Mouse (Mus musculus): ENCODE results near the gene Slc5a4b.
A peak's percentile ranks its signal among the peaks of the same experiment; 100 is the strongest.

Gene Slc5a4b

GRCm38 (mm10) chr10:76045343-76045742, 65.4 kb downstream of the Slc5a4b start:
- DNase-seq (ENCODE audit: extremely low read depth, low read depth), result no peak

- no peak for DNase-seq (ENCODE audit: extremely low read depth, low read depth)
Observed at GRCm38 (mm10) chr10:76036962-76037361, 73.8 kb downstream of the Slc5a4b start.

GRCm38 (mm10) chr10:76035277-76035676, 75.5 kb downstream of the Slc5a4b start:
- DNase-seq (ENCODE audit: extremely low read depth, low read depth), result no peak

DNA sequence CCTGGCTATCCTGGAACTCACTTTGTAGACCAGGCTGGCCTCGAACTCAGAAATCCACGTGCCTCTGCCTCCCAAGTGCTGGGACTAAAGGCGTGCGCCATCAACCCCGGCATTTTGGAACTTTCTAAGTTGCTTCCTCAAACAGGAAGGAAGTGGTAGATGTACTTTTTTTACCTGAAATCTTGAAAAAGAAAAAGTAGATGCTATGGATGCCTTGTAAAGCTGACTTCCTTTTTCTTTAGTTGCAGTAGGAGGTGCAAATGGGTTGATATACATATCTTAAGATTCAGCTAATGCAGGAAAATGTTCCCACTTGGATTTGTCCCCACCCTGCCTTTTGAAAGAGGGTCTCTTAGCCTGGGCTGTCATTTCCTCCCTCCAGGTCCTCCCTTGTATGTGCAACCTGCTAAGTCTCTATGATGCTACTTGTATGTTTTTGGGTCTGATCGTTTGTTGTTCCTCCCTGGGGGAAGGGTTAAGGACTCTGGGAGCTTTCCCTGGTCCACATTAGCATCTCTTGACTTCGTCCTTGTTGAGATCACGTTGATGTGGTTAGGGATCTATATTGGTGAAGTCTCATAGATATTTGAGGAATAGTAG, 76.7 kb downstream of the Slc5a4b start:
- DNase-seq (ENCODE audit: extremely low read depth, low read depth), result peak; percentile 9

GRCm38 (mm10) chr10:76033119-76033455, 77.7 kb downstream of the Slc5a4b start:
- DNase-seq (ENCODE audit: extremely low read depth, low read depth), result no peak

DNA sequence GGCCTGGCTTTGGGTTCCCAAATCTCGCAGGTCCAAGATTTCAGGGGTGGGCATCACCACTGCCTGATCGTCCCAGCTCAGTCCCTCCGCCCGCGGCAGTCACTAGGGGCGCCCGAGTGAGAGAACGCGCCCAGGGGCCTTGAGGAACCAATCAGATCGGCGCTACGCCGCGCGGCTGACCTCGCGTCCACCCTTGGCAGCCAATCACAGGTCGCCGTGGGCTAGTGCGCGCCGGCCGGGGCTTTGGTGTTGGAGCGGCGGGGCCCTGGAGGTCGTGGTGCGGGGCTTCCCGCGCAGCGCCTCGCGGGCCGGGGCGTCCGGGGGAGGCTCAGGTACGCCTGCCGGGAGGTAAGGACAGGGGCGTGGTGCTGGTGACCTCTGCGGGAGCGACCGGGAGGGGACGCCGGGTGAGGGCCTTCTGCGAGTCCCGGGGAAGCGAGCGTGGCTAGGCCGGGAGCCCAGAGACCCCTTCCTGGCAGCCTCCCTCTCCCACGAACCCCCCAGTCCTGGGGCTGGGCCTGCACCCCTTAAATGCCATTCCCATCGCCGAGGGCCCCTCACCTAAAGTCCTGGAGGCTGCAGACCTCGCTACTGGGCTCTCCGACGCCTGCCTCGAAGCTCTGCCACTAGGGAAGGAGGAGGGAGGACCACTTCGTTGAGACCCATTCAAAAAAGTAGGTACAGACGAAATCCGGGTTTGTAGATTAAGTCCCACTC, 78.2 kb downstream of the Slc5a4b start, which contains the start of gene Zfp280b:
TSS of gene Zfp280b (plus strand) at position 249 of the 717 bp plus-strand sequence.
- peak; percentile 86 for DNase-seq (ENCODE audit: extremely low read depth, low read depth)

DNA sequence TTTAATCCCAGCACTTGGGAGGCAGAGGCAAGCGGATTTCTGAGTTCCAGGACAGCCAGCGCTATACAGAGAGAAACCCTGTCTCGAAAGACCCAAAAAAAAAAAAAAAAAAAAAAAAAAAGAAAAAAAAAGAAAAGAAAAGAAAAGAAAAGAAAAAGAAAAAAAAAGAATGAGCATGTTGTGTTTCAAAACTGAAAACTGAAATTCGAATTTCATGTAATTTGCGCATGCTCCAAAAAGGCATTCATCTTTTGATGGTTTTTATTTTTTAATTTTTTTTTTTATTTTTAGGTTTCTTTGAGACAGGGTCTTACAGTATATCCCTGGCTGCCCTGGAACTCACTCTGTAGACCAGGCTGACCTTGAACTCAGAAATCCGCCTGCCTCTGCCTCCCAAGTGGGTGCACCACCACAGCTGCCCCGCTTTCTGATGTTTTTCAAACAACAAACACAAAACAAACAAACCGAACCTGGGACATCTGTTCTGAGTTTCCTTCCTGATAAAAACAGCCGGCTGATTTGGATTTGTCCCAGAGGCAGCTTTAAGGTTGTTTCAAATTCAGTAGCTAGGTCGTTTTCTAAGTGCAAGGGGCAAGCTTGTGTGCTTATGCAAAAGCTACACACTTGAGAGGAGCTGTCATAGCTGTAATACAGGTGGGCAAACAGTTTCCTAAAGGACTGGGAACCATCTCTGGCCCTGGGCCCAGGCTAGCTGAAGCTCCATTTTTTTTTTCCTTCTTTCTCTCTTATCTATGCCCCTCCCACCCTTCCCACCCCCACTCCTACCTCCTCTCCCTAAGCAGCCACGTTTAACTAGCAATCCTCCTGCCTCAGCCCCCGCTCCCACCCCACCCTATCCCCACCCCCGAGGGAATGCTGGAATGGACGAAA, 79.0 kb downstream of the Slc5a4b start:
- peak; percentile 25 for DNase-seq (ENCODE audit: extremely low read depth, low read depth)

DNA sequence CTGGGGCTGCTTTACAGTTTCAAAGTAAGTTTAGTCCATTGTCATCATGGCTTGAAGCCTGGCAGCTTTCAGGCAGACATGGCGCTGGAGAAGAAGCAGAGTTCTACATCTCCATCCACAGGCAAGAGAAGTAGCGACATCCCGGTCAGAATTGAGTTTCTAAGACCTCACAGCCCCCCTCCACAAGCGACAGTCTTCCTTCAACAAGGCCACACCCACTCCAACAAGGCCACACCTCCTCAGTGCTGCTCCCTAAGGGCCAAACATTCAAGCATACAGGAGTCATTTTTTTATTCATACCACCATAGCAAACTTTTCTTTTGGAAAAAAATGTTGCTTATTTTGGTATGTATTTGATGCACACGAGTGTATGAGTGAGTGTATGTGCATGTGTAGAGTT, 80.3 kb downstream of the Slc5a4b start:
- peak; percentile 9 for DNase-seq (ENCODE audit: extremely low read depth, low read depth)

GRCm38 (mm10) chr10:76029276-76029675, 81.5 kb downstream of the Slc5a4b start:
- DNase-seq (ENCODE audit: extremely low read depth, low read depth), result no peak

- DNase-seq (ENCODE audit: extremely low read depth, low read depth), result no peak
Observed at GRCm38 (mm10) chr10:76028396-76028795, 82.4 kb downstream of the Slc5a4b start.

DNA sequence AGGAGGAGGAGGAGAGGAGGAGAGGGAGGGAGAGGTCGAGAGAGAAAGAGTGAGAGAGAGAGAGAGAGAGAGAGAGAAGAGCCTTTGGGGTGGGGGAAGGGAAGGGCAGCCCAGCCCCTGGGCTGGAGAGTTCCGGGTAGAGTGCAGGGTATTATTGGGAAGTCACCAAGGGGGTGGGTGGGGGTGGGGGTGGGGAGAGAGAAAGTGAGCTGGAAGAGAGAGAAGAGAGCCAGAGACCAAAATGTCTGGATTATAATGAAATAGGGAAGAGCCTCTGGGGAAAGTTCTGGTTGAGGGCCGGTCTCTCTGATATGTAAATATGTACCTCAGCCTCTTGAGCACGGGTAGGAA, 82.8 kb downstream of the Slc5a4b start:
- DNase-seq (ENCODE audit: extremely low read depth, low read depth), result no peak

DNA sequence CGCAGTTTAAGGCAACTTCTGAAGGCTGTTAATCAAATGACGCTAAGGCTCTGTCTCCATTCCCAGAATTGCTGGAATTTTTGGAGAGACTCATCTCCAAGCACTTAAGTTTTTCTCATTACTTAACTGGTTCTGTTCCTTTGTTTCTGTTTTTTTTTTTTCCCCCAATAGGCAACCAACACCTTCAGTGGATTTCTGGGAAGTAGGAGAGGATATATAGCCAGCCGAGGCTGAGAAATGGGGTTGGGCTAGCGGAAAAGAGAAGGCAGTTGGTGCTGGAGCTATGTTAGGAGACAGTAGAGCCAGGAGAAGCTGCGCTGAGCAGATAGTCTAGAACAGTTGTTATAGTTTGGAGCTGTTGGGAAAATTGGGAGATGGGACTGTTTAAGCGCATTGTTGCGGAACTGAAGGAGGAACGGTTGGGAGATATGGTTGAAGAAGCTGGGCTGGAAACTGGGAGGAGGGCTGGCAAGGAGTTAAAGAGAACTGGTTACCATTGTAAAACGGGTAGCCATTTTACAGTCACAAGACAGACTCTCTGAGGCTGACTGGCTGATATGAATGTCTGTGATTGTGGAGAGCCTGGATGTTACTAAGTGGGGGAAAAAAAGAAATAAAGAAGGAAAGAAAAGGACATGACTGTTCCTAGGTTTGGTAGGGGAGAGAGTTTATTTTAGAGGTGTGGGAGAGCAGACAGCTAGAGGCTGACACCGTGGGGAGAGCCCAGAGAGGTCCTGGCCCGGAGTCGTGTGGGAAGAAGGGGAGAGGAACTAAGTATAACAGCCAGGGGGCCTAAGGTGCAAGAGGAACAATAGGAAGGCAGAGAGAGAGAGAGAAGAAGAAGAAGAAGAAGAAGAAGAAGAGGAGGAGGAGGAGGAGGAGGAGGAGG, 83.4 kb downstream of the Slc5a4b start:
- DNase-seq (ENCODE audit: extremely low read depth, low read depth), result no peak

DNA sequence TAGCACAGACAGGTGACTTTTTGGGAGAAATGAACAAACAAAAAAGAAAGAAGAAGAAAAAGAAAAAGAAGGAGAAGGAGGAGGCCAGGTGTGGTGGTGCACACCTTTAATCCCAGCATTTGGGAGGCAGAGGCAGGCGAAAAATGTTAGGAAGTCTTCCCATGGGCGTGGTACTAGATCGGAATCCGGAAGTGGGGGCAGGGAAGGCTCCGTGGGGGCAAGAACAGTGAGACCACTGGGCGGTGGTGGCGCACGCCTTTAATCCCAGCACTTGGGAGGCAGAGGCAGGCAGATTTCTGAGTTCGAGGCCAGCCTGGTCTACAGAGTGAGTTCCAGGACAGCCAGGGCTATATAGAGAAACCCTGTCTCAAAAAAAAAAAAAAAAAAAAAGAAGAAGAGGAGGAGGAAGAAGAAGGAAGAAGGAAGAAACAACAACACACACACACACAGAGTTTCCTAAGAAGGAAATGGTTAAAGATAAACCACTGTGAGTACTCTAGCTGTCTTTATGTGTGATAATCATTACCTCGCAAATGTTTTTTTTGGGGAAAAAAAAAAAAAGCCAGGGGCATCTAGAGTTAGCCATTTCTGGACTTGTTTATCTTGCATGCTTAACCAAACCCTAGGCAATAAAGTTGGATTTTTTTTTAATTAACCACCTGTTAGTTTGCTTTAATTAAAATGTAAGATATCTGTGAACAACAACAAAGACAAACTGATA, 85.1 kb downstream of the Slc5a4b start:
- peak; percentile 6 for DNase-seq (ENCODE audit: extremely low read depth, low read depth)

- no peak for DNase-seq (ENCODE audit: extremely low read depth, low read depth)
Observed at GRCm38 (mm10) chr10:76023921-76024320, 86.8 kb downstream of the Slc5a4b start.

DNA sequence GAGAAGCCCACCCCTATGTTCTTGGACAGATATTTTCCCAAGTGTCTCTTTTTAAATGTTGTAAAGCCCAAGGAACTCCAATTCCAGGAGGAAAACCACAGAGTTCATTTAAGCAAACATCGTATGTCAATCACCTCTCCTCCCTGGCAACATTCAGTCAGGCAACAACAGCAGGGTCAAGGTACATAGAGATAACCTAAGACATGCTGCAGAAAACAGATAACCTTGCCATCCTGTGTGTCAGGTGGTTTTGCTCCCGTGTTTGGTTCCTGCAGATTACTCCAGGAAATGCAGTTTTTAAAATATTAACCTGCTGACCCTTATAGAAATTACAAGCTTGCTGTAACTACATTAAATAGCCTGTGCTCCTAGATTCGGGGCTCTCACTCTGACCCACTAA, 89.0 kb downstream of the Slc5a4b start:
- peak; percentile 12 for DNase-seq (ENCODE audit: extremely low read depth, low read depth)

DNA sequence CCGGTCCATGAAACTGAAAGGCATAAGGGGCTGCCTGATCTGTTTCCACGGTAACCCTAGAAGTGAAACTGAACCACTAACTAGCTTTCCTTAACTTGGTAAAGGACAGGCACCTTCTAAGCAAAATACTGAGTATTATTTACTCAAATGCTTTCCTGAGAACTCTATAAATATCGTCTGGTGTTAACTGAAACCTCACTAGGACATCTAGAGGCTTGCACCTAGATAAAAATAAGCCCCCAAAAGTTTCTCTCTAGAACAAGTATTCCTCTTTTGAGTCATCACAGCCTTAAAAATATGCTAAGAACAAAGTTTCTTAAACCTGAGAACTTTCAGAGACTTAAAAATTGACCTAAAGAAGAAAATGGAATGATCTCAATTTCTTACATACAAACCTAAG, 93.9 kb downstream of the Slc5a4b start:
- DNase-seq (ENCODE audit: extremely low read depth, low read depth), result no peak

GRCm38 (mm10) chr10:76012922-76013321, 97.8 kb downstream of the Slc5a4b start:
- no peak for DNase-seq (ENCODE audit: extremely low read depth, low read depth)

GRCm38 (mm10) chr10:76009812-76010211, 100.9 kb downstream of the Slc5a4b start:
- no peak for DNase-seq (ENCODE audit: extremely low read depth, low read depth)

Measured in MEL-GATA-1-ER (cell line).